Mouse (Mus musculus): ENCODE results near the gene Olfr374. TPM values are rescaled to one million over a fixed set of nuclear protein-coding genes. Genes with fewer than 3 reads are reported as not detected.
A peak's percentile ranks its signal among the peaks of the same experiment; 100 is the strongest.
"Not testable (repeated sequence)": the region's sequence is repeated elsewhere in the genome, so short reads cannot be mapped to it uniquely, and the experiment has no call there.

The Olfr374 gene
- polyA plus RNA-seq, 1 experiment from 2014 or later = not detected

- Histone ChIP-seq H3K9ac (ENCODE audit: low read depth, low read length) (no peak overlapping the region), H3K4me2 (replicated peaks; ENCODE audit: low read depth, low read length) (no peak overlapping the region), H3K4me3 (ENCODE audit: low read length) (no peak overlapping the region), H3K4me1 (ENCODE audit: control insufficient read depth, insufficient read depth, low read length) (no peaks in the 10 kb centered on the region), H3K27me3 (ENCODE audit: control insufficient read depth, insufficient read depth, low read length) (no peaks in the 10 kb centered on the region), H3K36me3 (ENCODE audit: control insufficient read depth, insufficient read depth, low read length) (no peaks in the 10 kb centered on the region), H3K27ac (ENCODE audit: low read depth, low read length) (no peak overlapping the region), H3K9me3 (ENCODE audit: control insufficient read depth, low read length) (no peaks in the 10 kb centered on the region)
- no peak for ATAC-seq (ENCODE audit: low FRiP score, low TSS enrichment)
- 78% methylated on average over 6 of the region's 6 CpGs for WGBS
These were observed 4.0 kb downstream of the Olfr374 start for GRCm38 (mm10) chr8:72110876-72111275.

DNA sequence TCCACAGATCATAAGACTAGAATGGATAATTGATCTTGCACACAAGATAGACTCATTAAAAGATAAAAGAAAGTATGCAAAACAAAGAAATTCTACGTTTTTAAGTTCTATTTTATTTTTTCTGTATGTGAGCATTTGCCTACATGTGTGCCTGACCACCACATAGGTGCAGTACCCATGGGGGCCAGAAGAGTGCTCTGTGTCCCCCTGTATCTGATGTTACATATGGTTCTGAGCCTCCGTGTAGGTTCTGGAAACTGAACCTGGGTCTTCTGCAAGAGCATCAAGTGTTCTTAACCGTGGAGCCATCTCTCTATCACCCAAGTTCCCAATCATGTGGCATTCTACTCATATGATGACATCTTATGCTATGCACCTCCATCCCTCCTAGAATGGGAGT is 5.6 kb downstream of the Olfr374 start:
- no peaks in the 10 kb centered on the region for H3K36me3 ChIP-seq (ENCODE audit: control insufficient read depth, insufficient read depth, low read length)
- H3K4me3 ChIP-seq (ENCODE audit: low read length) = no peak overlapping the region
- H3K4me2 ChIP-seq (replicated peaks; ENCODE audit: low read depth, low read length) = no peak overlapping the region
- no peaks in the 10 kb centered on the region for H3K4me1 ChIP-seq (ENCODE audit: control insufficient read depth, insufficient read depth, low read length)
- ATAC-seq (ENCODE audit: low FRiP score, low TSS enrichment) = no peak
- no peak overlapping the region for H3K9ac ChIP-seq (ENCODE audit: low read depth, low read length)
- 72% methylated on average over 3 of the region's 3 CpGs for WGBS
- H3K9me3 ChIP-seq (ENCODE audit: control insufficient read depth, low read length) = no peaks in the 10 kb centered on the region
- no peak overlapping the region for H3K27ac ChIP-seq (ENCODE audit: low read depth, low read length)
- H3K27me3 ChIP-seq (ENCODE audit: control insufficient read depth, insufficient read depth, low read length) = no peaks in the 10 kb centered on the region

DNA sequence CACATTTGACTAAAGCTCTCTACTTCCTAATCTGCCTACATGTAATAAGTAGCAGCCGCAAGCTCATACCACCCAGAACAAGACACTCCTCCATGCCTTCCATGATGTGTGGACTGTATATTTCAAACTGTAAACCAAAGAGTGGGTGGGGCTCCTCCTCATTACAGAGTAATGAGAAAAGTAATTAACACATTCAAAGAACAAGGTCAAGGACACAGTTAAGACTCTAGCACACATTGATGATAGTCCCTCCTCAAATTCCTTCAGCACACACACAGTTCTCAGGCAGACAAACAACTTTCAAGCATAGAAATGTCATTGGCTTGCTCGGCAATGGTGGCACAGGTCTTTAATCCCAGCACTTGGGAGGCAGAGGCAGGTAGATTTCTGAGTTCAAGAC is 8.4 kb downstream of the Olfr374 start:
- no peak for ATAC-seq (ENCODE audit: low FRiP score, low TSS enrichment)
- H3K27me3 ChIP-seq (ENCODE audit: control insufficient read depth, insufficient read depth, low read length) = no peaks in the 10 kb centered on the region
- WGBS = 85% methylated on average over 2 of the region's 2 CpGs
- H3K36me3 ChIP-seq (ENCODE audit: control insufficient read depth, insufficient read depth, low read length) = no peaks in the 10 kb centered on the region
- H3K27ac ChIP-seq (ENCODE audit: low read depth, low read length) = no peak overlapping the region
- H3K4me1 ChIP-seq (ENCODE audit: control insufficient read depth, insufficient read depth, low read length) = no peaks in the 10 kb centered on the region
- H3K9ac ChIP-seq (ENCODE audit: low read depth, low read length) = no peak overlapping the region
- no peak overlapping the region for H3K4me3 ChIP-seq (ENCODE audit: low read length)
- no peak overlapping the region for H3K4me2 ChIP-seq (replicated peaks; ENCODE audit: low read depth, low read length)
- no peaks in the 10 kb centered on the region for H3K9me3 ChIP-seq (ENCODE audit: control insufficient read depth, low read length)

GRCm38 (mm10) chr8:72118616-72119015 is 11.8 kb downstream of the Olfr374 start:
- no peak for ATAC-seq (ENCODE audit: low FRiP score, low TSS enrichment)
- Histone ChIP-seq H3K9me3 (ENCODE audit: control insufficient read depth, low read length) (no peaks in the 10 kb centered on the region), H3K4me3 (ENCODE audit: low read length) (no peak overlapping the region), H3K9ac (ENCODE audit: low read depth, low read length) (no peak overlapping the region), H3K4me1 (ENCODE audit: control insufficient read depth, insufficient read depth, low read length) (no peaks in the 10 kb centered on the region), H3K27ac (ENCODE audit: low read depth, low read length) (no peak overlapping the region), H3K27me3 (ENCODE audit: control insufficient read depth, insufficient read depth, low read length) (no peaks in the 10 kb centered on the region), H3K4me2 (replicated peaks; ENCODE audit: low read depth, low read length) (no peak overlapping the region), H3K36me3 (ENCODE audit: control insufficient read depth, insufficient read depth, low read length) (no peaks in the 10 kb centered on the region)
- WGBS = 48% methylated on average over 4 of the region's 4 CpGs

DNA sequence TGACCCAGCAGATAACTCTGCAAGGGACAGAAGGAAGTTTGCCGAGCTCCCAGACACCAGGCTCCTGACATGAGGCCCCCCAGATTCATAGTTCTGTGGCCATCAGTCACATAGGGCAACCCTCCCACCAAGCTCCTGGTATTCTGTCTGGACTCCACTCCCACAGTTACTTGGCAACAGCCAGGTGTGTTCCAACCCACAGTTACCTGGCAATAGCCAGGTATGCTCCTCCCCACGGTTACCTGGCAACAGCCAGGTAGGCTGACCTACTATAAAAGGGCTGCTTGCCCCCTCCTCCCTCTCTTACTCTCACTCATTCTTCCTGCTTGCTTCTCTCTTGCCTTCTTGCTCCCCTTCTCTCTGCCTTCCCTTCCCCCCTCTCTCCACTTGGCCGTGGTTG is 14.6 kb downstream of the Olfr374 start:
- WGBS = 69% methylated on average over 3 of the region's 3 CpGs
- H3K27me3 ChIP-seq (ENCODE audit: control insufficient read depth, insufficient read depth, low read length); H3K4me3 ChIP-seq (ENCODE audit: low read length): not testable (repeated sequence)

DNA sequence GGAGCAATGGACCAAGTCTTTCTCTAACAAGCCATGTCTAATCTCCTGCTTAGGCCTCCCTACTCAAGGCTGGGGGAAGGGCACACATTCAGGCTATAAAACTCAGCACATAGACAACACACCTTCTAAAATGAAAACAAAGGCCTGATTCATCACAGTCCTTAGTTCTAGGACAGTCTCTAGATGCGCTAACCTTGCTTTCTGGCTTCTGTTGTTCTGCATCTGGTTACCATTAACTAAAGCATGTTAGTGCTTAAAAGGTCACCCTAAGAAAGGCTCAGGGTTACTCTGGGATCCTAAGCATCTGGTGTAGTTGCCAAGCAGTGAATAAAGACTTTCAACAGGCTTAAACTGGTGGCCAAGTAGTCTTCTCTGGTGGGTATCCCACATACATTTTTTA is 15.2 kb downstream of the Olfr374 start:
- Histone ChIP-seq H3K4me3 (ENCODE audit: low read length) (no peak overlapping the region), H3K9ac (ENCODE audit: low read depth, low read length) (no peak overlapping the region), H3K4me1 (ENCODE audit: control insufficient read depth, insufficient read depth, low read length) (no peaks in the 10 kb centered on the region), H3K9me3 (ENCODE audit: control insufficient read depth, low read length) (no peaks in the 10 kb centered on the region), H3K27ac (ENCODE audit: low read depth, low read length) (no peak overlapping the region), H3K27me3 (ENCODE audit: control insufficient read depth, insufficient read depth, low read length) (no peaks in the 10 kb centered on the region), H3K36me3 (ENCODE audit: control insufficient read depth, insufficient read depth, low read length) (no peaks in the 10 kb centered on the region), H3K4me2 (replicated peaks; ENCODE audit: low read depth, low read length) (no peak overlapping the region)
- ATAC-seq (ENCODE audit: low FRiP score, low TSS enrichment) = no peak
- WGBS = 74% methylated on average over 1 of the region's 1 CpGs

More for the DNA sequence above, 14.6 kb downstream of the Olfr374 start:
- H3K4me2 ChIP-seq (replicated peaks; ENCODE audit: low read depth, low read length); H3K27ac ChIP-seq (ENCODE audit: low read depth, low read length); H3K9ac ChIP-seq (ENCODE audit: low read depth, low read length); ATAC-seq (ENCODE audit: low FRiP score, low TSS enrichment); H3K36me3 ChIP-seq (ENCODE audit: control insufficient read depth, insufficient read depth, low read length); H3K9me3 ChIP-seq (ENCODE audit: control insufficient read depth, low read length); H3K4me1 ChIP-seq (ENCODE audit: control insufficient read depth, insufficient read depth, low read length): not testable (repeated sequence)

GRCm38 (mm10) chr8:72127834-72128233 is 21.0 kb downstream of the Olfr374 start:
- Histone ChIP-seq H3K27me3 (ENCODE audit: control insufficient read depth, insufficient read depth, low read length) (no peaks in the 10 kb centered on the region), H3K9ac (ENCODE audit: low read depth, low read length) (no peak overlapping the region), H3K4me2 (replicated peaks; ENCODE audit: low read depth, low read length) (no peak overlapping the region), H3K4me1 (ENCODE audit: control insufficient read depth, insufficient read depth, low read length) (no peaks in the 10 kb centered on the region), H3K36me3 (ENCODE audit: control insufficient read depth, insufficient read depth, low read length) (no peaks in the 10 kb centered on the region), H3K4me3 (ENCODE audit: low read length) (no peak overlapping the region), H3K9me3 (ENCODE audit: control insufficient read depth, low read length) (no peaks in the 10 kb centered on the region), H3K27ac (ENCODE audit: low read depth, low read length) (no peak overlapping the region)
- no peak for ATAC-seq (ENCODE audit: low FRiP score, low TSS enrichment)
- WGBS = 75% methylated on average over 1 of the region's 1 CpGs

- H3K4me3 ChIP-seq (ENCODE audit: low read length) = no peak overlapping the region
- no peaks in the 10 kb centered on the region for H3K4me1 ChIP-seq (ENCODE audit: control insufficient read depth, insufficient read depth, low read length)
- ATAC-seq (ENCODE audit: low FRiP score, low TSS enrichment) = no peak
- no peaks in the 10 kb centered on the region for H3K36me3 ChIP-seq (ENCODE audit: control insufficient read depth, insufficient read depth, low read length)
- 59% methylated on average over 2 of the region's 2 CpGs for WGBS
- no peaks in the 10 kb centered on the region for H3K9me3 ChIP-seq (ENCODE audit: control insufficient read depth, low read length)
- no peak overlapping the region for H3K9ac ChIP-seq (ENCODE audit: low read depth, low read length)
- H3K27ac ChIP-seq (ENCODE audit: low read depth, low read length) = peak overlapping the region; percentile 55; the same call in 1 of the 2 replicates
- H3K4me2 ChIP-seq (replicated peaks; ENCODE audit: low read depth, low read length) = no peak overlapping the region
- no peaks in the 10 kb centered on the region for H3K27me3 ChIP-seq (ENCODE audit: control insufficient read depth, insufficient read depth, low read length)
These were observed 24.4 kb downstream of the Olfr374 start for GRCm38 (mm10) chr8:72131251-72131650.

DNA sequence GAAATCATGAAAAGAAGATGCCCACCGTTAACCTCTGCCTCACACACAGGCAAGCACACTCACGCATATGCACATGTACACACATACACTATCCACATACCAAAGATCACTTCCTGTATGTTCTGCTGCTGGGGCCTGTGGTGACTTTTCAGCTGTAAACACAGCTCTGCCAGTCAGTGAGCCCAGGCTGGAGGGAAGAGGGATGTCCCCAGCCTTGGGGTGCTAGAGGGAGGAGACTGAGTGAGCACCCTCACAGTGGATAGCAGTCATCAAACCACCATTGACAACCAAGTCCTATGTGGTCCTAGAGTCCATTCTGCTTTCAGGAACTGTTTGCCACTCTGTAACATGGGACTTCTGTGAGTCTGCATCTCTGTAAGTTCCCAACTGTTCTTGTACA is 25.1 kb downstream of the Olfr374 start:
- Histone ChIP-seq H3K4me3 (ENCODE audit: low read length) (no peak overlapping the region), H3K27ac (ENCODE audit: low read depth, low read length) (peak overlapping the region; percentile 55; the same call in 1 of the 2 replicates), H3K4me1 (ENCODE audit: control insufficient read depth, insufficient read depth, low read length) (no peaks in the 10 kb centered on the region), H3K36me3 (ENCODE audit: control insufficient read depth, insufficient read depth, low read length) (no peaks in the 10 kb centered on the region), H3K9ac (ENCODE audit: low read depth, low read length) (no peak overlapping the region), H3K9me3 (ENCODE audit: control insufficient read depth, low read length) (no peaks in the 10 kb centered on the region), H3K27me3 (ENCODE audit: control insufficient read depth, insufficient read depth, low read length) (no peaks in the 10 kb centered on the region), H3K4me2 (replicated peaks; ENCODE audit: low read depth, low read length) (no peak overlapping the region)
- WGBS = 78% methylated on average over 2 of the region's 2 CpGs
- no peak for ATAC-seq (ENCODE audit: low FRiP score, low TSS enrichment)

- ATAC-seq (ENCODE audit: low FRiP score, low TSS enrichment) = no peak
- H3K36me3 ChIP-seq (ENCODE audit: control insufficient read depth, insufficient read depth, low read length) = no peaks in the 10 kb centered on the region
- WGBS = 76% methylated on average over 1 of the region's 1 CpGs
- 0 out of 2 replicates have a peak, but pooled peaks cover 1% of the 10 kb centered on the region for H3K4me1 ChIP-seq (ENCODE audit: control insufficient read depth, insufficient read depth, low read length)
- H3K4me2 ChIP-seq (replicated peaks; ENCODE audit: low read depth, low read length) = no peak overlapping the region
- H3K9ac ChIP-seq (ENCODE audit: low read depth, low read length) = no peak overlapping the region
- H3K4me3 ChIP-seq (ENCODE audit: low read length) = no peak overlapping the region
- H3K9me3 ChIP-seq (ENCODE audit: control insufficient read depth, low read length) = no peaks in the 10 kb centered on the region
- H3K27me3 ChIP-seq (ENCODE audit: control insufficient read depth, insufficient read depth, low read length) = no peaks in the 10 kb centered on the region
- no peak overlapping the region for H3K27ac ChIP-seq (ENCODE audit: low read depth, low read length)
These were observed 25.6 kb downstream of the Olfr374 start for GRCm38 (mm10) chr8:72132417-72132816.
